Mouse (Mus musculus): ENCODE measurements around the gene Pde8b. TPM values are rescaled to one million over a fixed set of nuclear protein-coding genes. Genes with fewer than 3 reads are reported as not detected.

Gene Pde8b
- polyA plus RNA-seq, 2 experiments from 2014 or later, result 0.54 to 1.2 TPM

DNA sequence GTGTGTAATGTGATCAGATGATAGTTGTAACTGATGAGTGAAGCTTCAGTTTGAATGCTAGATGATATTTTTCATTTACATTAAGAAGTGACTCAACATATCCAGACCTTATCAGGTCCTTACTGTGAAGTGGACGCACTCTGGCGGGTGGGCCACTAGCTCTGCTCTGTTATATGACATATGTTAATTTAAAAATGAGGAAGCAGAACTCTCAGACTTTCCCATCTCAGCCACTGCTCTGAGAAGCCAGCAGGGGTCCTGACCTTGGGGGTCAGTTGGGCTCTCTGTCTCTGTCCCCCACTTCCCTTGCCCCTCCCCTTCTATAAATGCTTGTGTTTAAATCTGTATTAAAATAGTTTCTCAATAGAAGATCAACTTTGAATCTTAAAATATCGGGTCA lies 172.4 kb downstream of the Pde8b start:
- ATAC-seq, result no peak

DNA sequence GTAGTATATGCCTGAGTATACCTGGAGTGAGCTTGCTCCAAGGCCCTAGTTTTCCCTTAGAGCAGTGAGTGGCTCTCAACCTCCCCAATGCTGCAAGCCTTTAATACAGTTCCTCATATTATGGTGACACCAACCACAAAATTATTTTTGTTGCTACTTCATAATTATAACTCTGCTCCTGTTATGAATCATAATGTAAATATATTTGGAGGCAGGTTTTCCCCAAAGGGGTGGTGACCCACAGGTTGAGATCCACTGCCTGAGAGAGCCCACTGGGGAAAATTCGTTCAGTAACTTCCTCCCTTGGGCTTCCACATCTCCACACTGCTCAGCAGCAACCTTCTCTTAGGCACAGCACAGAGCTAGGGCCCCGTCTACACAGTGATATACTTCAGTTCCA lies 174.0 kb downstream of the Pde8b start:
- no peak for ATAC-seq

DNA sequence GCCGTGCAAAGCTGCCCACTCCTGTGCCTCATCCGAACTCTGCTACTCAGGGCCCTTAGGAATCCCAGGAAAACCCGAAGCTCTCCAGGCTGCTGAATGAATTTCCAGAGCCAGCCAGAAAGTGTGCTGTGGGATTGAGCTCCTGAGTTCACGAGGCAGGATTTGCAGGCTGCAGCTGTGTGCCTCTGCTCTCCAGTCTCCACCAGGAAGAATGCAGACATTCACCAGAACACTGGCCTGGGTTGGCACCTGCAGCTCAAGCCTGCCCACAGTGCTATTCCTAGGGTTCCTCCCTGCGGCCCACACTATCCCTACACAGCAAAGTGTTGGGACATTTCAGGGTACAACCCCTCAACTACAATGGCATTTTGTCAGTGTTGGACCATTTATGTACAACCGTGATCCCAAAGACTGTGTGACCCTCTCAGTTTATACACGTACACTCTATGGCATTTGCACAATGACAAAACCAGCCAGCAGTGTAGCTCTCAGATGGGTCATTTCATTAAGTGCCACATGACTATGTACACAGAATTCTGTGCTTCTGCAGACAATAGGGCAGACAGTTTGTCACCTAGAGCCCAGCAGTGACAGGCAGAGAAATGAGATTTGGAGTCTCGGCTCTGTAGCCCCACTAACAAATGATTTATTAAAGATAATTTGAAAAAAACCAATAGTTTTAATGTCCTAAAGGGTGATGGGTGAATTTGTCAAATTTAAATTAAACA lies 176.5 kb downstream of the Pde8b start:
- ATAC-seq, result no peak

DNA sequence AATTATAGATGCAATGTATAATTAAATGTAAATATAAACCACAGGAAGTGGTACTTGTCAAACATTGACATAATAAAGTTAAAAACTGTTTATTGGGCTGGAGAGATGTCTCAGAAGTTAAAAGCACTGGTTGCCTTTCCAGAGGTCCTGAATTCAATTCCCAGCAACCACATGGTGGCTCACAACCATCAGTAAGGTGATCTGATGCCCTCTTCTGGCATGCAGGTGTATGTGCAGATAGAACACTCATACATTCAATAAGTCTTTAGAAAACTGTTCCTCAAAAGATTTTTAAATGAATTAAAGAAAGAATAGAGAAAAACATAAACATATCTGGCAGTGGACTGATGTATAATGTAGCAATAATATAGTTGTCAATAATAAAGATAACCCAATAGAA lies 179.9 kb downstream of the Pde8b start:
- ATAC-seq, result no peak

DNA sequence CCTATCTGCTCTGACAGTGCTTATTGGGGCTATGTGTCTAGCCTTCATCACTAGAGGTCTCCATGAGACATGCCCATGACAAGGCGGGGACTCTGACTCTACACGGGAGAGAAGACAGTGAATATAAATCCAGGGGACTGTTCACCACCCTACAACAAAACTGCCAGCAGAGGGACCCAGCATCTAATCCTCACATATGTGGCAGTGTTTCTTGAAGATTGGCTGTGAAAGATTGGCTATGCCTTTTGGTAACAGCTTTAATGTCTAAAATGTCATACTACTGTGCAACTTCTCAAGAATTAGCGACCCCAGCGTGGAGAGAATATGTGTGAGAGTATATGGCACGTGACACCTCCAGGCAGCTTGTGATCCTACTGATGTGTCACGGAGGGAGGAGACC lies 182.3 kb downstream of the Pde8b start:
- ATAC-seq, result no peak

DNA sequence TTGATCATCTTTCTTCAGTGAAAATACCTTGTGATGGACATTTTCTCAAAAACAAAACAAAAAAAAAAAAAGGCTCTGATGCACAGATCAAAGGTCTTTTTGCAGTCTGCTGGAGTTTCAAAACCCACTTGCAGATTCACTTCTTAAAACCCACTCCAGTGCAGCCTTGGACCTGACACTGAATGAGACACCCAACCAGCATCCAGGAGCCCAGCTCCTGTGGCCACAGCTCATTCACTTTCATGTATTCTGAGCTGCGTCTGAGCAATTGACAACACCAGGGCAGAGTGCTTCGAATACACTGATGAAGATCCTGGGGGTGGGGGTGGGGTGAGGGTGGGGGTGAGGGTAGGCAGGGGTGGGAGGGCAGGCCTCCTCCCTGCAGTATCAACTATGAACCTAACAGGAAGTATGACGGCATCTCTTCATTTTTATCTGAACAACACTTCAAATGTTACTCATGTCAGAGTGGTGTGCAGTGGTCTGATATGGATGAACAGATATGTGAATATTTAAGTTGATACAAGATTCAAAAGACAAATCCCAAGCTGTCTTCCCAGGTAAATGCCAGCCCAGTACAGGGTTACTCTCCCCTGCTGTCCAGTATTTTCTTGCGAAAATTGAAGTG lies 186.6 kb downstream of the Pde8b start:
- ATAC-seq, result peak; percentile 82

DNA sequence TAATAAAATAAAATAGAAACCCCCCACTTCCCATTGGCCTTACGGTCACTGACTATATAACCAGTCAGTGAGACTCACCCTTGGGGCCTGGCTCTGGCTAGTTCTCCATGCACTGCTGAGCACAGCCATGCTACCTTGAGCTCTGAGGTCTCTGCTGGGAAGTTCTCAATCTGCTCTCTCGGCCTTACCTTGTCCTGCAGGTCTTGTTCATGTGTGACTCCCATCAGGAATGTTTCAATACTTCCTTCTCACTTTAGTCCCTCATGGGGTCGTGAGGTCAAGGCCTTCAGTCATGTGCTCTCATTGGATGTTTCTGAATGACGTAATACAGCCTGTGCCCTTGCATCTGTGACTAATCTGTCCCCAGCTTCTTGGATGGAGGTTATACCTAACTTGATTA lies 191.3 kb downstream of the Pde8b start:
- ATAC-seq, result no peak

DNA sequence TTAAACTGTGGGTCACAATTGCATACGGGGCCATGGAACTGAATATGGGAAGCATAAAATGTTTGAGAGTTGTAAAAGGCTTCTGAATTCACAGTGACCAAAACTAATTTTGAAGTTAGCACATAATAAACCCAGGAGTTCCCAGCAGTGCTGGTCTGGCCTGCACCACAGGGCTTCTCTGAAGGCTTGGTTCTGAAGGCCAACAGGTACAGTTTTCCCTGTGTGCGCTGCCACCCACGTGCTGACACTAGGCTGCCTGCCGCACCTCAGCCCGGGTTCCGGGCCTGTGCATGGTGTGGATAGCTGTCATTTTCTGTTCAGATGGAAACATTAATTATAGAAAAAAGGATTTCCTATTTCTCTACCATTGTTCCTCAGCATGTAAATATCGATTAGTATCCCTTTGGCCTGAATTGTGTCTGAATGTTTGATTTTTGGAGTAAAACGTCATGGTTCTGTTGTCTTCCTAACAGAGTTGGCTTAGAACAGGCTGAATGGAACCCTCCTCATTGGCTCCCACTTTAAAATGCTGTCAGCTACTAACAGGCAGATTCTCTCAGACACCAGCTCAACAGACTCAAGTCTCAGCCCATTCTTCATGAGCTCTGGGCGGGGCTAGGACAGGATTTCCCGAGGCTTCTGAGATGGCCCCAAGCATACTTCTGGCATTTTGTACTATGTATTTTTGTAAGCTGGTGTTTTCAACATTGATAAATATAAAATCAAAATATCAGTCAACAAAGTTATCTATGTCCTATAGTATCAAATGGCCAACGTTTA lies 193.4 kb downstream of the Pde8b start:
- ATAC-seq, result no peak

DNA sequence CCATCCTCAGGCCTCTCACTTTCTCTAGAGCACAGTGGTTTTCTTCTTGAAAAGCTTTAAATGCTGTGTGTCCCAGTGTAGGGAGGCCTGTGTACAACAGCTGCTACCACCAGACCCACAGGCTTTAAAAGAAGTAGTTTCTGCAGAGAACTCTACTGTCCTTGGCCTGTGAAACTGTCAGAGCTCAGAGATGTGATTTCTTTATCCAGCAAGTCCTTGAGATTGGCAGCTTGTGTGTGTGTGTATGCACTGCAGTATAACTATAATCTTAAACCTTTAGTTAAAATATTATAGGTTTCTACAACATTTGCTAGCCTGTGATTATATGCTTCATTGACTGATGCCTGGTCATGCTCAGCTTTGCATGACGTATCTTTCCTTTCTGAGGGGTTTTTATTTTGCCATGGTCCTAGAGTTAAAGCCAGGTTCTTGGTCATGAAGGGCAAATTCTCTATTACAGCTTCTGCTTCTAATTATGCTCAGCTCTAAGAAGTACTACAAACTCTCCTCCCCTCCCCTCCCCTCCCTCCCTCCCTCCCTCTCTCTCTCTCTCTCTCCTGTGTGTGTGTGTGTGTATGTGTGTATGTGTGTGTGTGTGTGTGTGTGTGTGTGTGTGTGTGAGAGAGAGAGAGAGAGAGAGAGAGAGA lies 194.3 kb downstream of the Pde8b start:
- ATAC-seq, result no peak

DNA sequence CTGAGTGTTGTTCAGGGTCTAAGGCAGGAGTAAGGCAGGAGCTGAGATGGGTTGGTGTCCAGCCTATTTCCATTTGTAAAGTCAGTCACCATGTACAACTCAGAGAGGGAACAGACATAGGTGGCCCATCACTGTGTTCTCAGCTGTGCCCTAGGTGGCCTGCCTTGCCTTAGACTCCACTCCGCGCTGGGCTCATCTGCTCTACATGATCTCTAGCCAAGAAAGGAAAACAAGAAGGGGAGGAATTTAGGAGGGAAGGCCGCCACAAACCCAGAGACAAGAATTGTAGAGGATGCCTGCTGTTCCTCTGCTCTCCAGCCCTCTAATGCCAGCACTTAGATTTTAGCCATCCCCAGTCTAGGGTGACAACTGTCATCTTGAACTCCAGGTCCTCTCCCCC lies 197.7 kb downstream of the Pde8b start:
- no peak for ATAC-seq

DNA sequence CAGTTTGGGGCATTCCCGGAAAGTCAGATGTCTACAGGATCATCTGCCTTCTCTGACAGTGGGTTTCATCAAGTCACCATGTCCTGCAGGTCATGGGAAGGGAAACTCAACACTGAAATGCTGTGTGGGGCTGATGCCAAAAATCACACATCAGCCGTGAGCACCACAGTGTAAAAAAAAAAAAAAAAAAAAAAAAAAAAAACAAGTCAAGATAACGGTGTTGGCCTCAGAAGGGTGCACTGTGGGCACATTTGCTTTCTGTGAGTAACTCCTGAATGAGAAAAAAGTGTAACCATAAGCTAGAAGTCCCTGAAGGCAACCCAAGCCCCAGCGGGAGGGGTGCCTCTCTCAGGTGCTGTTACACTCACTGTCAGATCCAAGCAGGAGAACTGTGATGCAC lies 199.7 kb downstream of the Pde8b start:
- ATAC-seq, result no peak

DNA sequence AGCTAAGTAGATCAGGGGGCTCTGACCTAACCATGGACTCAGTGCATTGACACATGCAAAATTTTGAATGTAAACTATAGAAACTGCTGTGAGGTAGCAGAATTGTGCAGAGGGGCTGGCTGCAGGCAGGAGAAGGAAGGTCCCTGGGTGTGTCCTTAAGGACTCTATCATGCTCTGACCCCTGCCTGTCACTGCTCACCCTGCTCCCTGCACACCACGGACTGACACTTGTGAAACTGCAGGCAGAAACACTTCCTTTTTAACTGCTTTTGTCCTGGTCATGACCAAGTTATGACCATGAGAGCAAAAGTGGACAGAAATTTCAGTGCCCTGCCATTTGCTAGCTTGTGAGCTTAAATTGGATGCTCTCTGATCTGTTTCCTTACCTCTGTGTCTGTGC lies 206.0 kb downstream of the Pde8b start:
- no peak for ATAC-seq

DNA sequence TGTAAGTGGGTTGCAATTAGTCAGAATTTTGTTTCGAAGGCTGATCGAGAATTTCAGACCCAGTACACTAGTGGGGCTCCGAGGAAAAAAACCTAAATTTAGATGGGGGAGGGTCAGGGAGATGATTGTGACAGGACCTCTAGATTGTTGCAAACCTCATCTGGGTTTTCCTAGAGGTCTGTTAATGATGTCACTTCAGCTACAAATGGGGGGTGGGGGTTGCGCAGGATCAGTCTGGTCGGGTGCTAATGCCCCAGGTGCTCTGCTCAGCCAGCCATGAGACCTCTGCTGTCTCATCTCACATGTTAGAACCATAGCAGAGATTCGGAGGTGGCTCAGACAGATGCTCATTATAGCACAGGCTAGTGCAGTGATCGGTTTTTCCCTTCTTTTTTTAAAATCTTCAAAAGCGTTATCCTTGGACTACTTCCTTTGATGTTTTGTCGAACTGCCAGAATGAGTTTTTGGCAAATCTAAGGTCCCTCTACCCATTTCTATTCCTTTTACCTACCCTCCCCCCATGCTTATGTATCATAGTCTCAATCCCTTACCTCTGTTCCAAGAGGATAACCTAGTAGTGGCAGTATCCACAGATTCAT lies 209.9 kb downstream of the Pde8b start:
- no peak for ATAC-seq

DNA sequence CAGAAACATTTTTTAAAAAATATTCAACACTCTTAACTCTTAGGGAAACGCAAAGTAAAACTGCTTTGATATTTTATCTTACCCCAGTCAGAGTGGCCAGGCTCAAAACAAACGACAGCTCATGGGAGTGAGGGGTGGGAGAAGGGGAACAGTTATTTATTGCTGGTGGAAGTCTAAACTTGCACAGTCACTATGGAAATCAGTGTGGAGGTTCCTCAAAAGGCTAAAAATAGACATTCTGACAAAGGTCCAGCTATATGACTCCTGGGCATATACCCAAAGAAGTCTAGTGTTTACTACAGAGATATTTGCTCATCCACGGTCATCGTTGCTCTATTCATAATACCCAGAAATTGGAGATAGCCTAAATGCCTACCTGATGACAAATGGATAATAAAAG lies 211.9 kb downstream of the Pde8b start:
- no peak for ATAC-seq

DNA sequence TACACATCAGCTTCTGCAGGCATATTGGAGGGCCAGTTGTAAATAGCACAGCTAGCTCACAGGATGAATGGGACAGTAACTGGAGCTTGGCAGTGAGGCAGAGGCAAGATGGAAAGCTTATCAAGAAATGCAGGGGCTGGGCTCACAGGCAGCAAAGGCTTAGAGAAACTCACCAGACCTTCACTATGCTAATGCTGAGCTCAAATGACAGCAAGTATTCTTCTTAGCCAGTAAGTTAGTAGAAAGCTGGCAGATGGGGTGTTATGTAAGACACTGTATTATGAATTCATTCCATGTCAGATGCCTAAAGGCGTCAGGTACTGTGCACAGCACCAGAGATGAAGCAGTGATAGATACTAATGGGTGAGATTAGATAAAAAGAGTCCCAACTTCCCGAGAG lies 215.4 kb downstream of the Pde8b start:
- no peak for ATAC-seq

DNA sequence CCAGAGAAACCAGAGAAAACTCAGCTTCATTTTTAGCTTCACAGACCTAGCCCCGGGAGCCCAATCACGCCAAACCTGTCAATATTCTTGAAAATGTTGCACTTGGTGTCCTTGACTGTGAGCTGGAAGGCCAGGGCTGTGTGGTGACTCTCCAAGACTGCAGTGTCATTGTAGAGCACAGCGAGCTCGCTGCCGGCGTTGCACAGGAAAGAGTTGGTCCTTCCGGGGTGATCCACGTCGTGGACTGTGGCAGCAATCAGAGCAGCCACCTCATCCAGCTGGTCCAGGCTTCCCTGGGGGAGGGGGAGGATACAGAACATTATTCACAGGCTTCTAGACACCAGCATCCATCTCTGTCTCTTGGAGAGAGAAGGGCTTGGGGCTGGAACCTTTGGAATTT lies 216.0 kb downstream of the Pde8b start:
- ATAC-seq, result peak; percentile 28

DNA sequence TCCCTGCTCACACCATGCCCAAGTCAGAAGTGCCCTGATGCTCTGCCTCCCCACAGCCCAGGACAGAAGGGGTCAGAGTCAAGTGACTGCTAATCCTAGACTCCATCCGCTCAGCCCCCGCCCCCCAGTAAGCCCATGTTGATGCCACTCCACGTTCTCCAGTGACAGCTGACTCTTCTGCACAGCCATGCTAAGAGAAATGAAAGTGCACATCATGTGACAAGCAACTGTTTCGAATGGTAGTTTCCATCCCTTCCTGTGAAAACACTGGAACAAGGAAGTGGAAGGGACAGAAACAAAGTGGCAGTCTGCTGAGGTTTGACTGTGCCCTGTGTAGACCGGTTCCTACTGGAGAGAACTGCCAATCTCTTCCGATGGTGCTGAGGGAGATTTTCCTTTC lies 217.2 kb downstream of the Pde8b start:
- ATAC-seq, result no peak

DNA sequence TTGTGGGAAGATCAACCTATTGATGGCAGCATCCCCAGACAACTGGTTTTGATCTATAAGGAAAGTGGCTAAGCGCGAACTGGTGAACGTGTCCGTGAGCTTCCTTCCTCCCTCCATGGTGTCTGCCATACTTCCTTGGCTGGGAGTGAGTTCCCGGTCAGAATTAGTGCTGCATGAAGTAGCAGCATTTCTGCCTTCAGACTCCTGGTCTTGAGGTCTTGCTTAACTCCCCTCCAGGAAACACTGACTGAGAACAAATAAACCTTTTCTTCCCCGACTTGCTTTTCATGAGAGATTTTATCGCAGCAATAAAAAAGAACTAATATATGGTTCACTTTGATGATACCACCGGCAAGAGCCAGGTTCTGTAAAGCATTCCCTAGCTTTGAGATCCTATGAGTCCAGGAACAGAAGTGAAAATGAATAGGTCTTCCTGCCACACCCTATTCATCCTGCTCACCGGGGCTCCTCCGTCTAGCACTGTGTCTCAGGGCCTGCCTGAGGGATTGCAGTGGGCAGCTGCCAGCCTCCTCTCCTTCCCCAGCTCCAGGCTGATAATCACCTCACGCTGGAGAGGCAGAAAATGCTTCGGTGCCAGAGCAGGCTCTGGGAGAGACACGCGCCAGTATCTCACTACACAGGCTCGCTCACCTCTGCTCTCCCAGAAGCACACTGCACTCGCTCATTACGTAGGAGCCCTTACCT lies 217.9 kb downstream of the Pde8b start:
- ATAC-seq, result no peak

DNA sequence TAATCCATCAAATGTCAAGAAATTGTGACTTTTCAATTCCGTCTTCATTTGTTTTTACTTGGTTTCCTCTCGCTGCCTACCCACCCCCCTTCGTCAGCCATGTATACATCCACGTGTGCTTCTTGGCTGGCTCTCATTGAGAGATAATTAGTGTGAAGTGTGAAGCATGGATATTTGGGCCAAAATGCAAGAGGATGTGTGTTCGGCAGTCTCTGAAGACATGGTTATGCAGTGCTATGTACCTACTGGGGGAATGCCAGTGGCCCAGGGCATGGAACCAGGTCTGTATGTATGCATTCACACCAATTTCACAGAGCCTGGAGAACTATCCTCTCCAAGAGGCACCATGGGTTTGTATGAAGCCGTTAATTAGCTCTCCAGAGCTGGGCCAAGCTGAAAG lies 219.3 kb downstream of the Pde8b start:
- no peak for ATAC-seq

DNA sequence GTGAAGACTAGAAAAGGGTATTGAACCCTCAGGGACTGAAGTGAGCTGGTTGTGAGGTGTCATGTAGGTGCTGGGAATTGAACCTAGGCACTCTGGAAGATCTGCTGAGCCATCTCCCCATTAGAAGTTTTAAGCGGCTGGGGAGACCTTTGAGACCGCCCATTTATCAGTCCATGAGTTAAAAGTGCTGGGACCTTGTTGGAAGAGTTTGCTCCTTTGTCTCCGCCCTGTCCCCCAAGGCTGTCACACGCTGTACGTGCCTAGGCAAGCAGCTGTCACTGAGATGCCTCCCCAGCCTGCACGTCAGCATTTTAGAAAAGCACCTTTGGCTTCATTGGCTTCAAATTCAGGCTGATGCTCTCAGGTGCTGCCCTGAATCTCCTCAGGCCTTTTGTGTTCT lies 229.9 kb downstream of the Pde8b start:
- ATAC-seq, result no peak

DNA sequence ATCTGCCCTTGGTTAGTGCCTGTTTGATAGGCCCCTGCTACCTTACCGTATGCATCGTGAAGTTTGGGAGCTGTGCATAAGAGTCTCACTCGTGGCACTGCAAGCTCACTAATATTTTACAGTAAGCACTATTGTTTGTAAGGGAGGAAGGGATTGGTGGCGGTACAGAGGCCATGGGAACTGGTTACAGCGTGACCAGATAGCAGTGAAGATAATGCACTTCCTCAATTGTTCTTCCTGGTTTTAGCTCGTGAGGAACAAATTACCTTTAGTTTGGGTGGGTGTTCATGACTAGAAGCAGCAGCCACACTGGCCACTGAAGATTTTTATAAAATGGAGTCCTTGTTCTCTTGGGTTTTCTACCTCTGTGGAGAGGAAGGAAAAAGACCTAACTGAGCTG lies 230.8 kb downstream of the Pde8b start:
- ATAC-seq, result no peak

DNA sequence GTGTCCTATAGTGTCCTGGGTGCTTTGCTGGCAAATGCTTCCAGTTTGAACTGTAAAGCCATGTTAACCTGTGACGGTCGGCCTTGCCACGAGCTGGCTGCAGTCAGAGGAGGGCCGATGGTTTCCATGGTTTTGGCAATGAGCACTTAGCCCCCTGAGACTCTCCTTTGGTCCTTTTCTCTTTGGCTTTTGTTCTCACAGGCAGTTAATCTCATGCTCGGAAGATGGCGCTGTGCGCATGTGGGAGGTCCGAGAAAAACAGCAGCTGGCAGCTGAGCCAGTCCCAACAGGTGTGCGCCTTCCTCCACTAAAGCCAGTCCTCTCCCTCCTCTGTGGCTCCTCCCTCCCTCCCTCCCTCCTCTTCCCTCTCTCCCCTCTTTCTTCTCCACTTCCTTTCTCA lies 232.2 kb downstream of the Pde8b start:
- ATAC-seq, result no peak
